Mouse (Mus musculus): Measurements from ENCODE around the gene Dek. TPM values are rescaled to one million over a fixed set of nuclear protein-coding genes. Genes with fewer than 3 reads are reported as not detected.

The Dek gene
- 203 and 471 TPM in 2 replicates for polyA plus RNA-seq (2012; rRNA removed)

DNA sequence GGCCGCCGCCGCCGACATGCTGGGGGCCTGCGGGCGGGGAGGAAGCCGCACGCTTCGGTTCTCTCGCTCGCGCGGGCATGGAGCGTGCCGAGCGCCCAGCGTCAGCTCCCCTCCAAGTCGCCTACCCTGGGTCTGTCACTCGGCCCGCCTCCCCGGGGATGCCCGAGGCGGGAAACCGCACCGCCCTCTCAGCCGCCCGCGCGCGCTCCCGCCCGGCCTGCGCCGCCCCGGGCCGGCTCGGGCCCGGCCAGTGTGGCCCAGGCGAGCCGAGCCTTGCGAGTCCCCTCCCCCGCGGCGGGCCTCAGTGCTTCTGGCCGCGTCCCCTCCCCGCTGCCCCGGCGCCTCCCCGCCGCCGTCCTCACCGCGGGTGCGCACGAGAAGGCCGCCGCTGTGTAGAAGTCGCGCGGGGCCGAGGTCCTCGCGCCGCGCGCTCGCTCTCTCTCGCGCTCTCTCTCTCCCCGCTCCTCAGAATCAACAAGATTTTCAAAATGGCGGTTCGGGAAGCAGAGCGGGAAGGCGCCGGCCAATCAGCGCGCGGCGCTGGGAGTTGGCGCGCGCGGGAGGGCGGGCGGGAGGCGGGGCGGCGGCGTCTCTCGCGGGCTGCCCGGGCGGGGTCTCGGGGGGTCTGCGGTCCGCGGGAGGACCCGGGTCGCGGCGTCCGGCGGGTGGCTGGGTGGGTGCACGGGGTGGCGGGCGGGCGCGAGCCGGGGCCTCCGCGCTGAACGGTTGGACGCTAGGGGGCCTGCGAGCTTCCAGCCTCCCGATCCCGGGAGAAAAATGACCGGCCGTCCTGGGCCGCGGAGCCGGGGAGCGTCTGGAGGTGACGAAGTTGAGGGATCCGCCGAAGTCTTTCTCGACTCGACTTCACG lies at the start of gene Dek:
Dek (minus strand) TSS at position 491 of the 869 bp plus-strand sequence.

GRCm38 (mm10) chr13:47122537-47123430 lies 16.8 kb upstream of the Dek start, which contains the start of gene Rnf144b:
Rnf144b (plus strand) TSS chr13:47122656.

GRCm38 (mm10) chr13:47044617-47044947 lies 61.4 kb downstream of the Dek start, which contains the start of gene Tpmt:
Tpmt (minus strand) TSS chr13:47044737.

GRCm38 (mm10) chr13:47043030-47043680 lies 62.8 kb downstream of the Dek start, which contains the start of gene Kdm1b:
Kdm1b (plus strand) TSS chr13:47043499.

Other genes starting within 250 kb of the Dek start
- gene Kif13a, start 176.3 kb downstream of the Dek start, polyA plus RNA-seq (2012; rRNA removed) = 26.3 and 30.2 TPM in 2 replicates
- 3.2 and 4.1 TPM in 2 replicates for gene Nhlrc1, start 91.4 kb downstream of the Dek start, polyA plus RNA-seq (2012; rRNA removed)
- 13.0 and 14.8 TPM in 2 replicates for gene Kdm1b, start 62.7 kb downstream of the Dek start, polyA plus RNA-seq (2012; rRNA removed)
- gene Tpmt, start 61.5 kb downstream of the Dek start, polyA plus RNA-seq (2012; rRNA removed) = 23.3 and 26.7 TPM in 2 replicates
- gene Rnf144b, start 16.5 kb upstream of the Dek start, polyA plus RNA-seq (2012; rRNA removed) = 1.0 and 1.7 TPM in 2 replicates